Mouse (Mus musculus): ENCODE measurements at regions not wholly inside any gene's neighbourhood (a gene's known extent, or its start where the extent isn't known, plus 50 kb on each side); places are given as distances from the start of the nearest gene placed in this dataset.
A peak's percentile ranks its signal among the peaks of the same experiment; 100 is the strongest.

DNA sequence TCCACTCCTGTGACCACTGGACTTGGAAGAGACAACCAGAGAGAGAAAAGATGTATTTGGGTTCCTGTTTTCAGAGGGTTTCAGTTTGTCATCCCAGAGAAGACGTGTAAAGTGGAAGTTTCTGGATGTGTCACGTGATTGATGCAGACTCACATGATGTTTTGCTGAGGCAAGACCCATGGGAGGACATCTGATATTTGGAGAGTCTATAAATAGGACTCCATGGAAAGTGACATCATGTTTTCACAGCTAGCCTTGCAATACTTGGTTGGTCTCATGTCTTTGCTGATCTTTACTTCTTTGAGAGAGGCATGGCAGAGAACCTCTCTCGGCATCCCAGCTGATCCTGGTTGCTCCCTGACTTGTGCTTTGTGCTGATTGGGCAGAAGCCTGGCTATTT is 493.8 kb downstream of the Etnk1 start:
- no peak for DNase-seq (ENCODE audit: low spot score in 2 of 2)

DNA sequence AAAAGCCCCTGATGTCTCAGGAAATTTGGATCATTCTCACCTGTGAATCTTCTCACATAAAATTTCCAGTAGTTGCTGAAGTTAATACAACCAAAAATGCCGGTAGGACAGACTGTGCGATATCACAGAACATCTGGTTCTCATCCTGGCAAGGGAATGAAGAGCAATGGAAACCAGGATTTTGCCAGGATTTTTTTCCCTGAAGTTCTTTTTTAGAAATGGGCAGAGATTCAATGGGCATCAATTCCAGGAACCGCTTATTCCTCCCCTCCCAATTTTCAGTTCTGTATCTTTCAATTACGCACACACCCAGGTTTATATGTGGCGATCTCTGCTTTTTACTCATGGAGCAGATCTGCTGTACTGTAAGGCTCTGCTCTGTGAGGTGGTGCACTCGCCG is 496.3 kb downstream of the Etnk1 start:
- intact Hi-C loops (cut with DNase I), result no loop called here
- DNase-seq (ENCODE audit: low spot score in 2 of 2), result peak in 1 of 2 experiments; percentile 54

More for the DNA sequence above, 493.8 kb downstream of the Etnk1 start:
- intact Hi-C loops (cut with DNase I), result no loop called here

DNA sequence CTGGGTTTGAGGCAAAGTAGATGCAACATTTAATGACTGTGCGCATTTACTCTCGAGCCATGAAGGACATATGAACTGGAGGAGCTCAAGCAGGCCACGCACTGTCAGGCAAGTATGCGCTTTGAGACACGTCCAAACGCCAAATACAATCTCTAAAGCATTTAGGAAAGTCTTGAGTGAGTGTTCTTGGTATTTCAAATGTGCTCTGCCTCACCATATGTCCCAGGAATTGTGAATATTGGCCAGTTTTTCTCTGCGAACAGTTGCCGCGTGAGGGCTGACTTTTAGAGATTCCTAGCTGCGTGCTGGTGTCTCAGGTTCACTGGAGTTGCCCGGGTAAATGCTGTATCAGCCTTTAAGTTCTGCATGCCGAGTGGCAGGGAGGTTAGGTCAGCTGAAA is 498.4 kb downstream of the Etnk1 start:
- intact Hi-C loops (cut with DNase I), result no loop called here
- DNase-seq (ENCODE audit: low spot score in 2 of 2), result peak in 1 of 2 experiments; percentile 36

DNA sequence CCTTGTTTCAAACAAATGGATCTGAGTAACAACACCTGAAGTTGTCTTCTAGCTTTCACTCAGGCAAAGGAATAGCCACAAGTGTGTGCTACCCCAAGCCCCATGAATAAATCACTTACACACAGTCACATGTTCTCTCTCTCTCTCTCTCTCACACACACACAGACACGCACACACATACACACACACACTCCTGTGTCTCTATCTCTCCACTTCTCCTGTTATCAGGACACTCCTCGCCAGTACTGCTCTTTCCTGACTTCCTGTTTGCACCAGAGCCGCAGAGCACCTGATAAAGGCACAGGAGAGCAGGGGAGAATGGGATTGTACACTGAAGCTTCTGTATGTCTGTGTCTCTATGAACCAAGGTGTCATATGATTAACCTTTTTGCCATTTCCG is 501.5 kb downstream of the Etnk1 start:
- DNase-seq (ENCODE audit: low spot score in 2 of 2), result no peak
- intact Hi-C loops (cut with DNase I), result no loop called here

DNA sequence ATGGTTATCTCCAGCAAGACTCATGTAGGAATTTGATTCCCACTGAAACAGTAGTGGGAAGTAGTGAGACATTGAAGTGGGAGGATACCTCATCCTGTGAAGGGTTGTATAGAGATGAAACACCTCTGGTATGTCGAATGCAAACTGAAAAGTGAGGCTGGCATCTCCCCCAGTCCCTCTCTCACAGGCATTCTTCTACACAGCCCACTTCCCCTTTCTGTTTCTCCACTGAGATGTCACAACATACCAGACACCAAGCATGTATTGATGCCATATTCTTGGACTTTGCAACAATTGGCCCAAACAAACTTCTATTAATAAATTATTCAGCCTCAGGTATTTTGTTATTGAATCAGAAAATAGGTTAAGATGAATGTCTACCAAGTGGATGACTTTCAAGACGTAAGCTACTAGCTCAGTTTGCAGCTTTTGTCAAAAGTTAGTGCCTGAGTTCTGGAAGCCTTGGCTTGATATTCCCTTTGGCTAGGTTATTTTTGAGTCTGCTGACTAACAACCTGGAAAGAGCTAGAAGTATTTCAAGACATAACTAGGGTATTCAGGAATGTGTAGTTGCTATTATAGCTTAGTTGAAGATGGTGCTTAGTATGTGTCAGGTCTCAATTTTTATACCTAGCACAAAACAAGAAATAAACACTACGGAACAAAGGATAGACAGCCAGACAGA is 502.6 kb downstream of the Etnk1 start:
- intact Hi-C loops (cut with DNase I), result no loop called here
- peak in 1 of 2 experiments; percentile 52 for DNase-seq (ENCODE audit: low spot score in 2 of 2)

DNA sequence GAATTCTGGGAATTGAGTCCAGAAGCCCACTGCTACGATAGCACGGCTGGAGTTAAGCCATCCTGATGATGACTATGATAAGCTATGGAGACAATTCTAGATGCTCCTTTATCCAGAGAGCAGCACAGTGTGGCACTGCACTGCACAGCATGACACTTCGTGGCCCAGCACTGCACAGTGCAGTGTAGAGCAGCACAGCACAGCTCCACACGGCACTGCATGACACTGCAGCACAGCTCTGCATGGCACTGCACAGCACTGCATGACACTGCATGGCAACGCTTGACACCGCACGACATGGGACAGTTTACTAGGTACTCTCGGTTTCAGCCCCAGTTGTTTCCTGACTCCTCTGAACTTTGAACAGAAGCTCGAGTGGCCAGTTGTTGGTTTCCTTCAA is 523.1 kb downstream of the Etnk1 start:
- no peak for DNase-seq (ENCODE audit: low spot score in 2 of 2)
- intact Hi-C loops (cut with DNase I), result no loop called here

DNA sequence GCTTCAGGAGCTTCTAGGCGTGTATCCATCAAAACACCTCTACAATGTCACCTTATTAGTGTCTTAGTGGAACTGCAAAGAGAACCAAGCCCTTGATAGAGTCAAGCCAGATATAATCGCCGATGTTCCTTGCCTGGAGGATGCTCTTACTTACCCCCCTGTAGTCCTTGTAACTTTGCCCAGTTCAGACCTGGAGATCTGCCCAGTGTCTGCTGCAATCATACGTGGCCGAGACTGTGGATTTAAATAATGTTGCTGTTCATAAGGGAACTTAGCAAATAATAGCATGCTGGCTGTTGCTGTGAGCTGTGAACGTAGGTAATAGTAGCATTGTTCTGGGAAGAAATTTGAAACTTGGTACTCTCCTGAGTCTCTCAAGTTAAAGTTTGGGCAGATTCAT is 523.8 kb downstream of the Etnk1 start:
- intact Hi-C loops (cut with DNase I), result no loop called here

DNA sequence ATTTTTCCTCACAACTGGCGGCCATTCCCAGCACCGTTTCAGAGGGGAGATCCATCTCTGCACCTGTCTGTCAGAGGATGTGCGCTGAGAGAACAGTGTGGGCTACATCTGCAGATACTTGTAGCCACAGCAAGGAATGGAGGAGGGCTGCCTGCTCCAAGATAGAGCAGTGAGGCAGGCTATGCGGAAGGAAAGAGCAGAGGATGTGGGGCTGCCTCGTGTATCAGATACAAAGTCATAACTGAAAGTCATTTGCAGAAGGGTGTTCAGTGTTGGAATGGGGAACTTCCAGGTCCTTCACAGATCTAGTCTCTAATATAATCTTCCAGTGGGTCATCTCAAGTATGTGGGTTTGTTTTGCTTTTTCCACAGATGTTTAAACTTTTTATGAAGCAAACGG is 531.0 kb downstream of the Etnk1 start:
- intact Hi-C loops (cut with DNase I), result no loop called here
- peak in 1 of 2 experiments; percentile 14 for DNase-seq (ENCODE audit: low spot score in 2 of 2)

More for the DNA sequence above, 523.8 kb downstream of the Etnk1 start:
- no peak for DNase-seq (ENCODE audit: low spot score in 2 of 2)

DNA sequence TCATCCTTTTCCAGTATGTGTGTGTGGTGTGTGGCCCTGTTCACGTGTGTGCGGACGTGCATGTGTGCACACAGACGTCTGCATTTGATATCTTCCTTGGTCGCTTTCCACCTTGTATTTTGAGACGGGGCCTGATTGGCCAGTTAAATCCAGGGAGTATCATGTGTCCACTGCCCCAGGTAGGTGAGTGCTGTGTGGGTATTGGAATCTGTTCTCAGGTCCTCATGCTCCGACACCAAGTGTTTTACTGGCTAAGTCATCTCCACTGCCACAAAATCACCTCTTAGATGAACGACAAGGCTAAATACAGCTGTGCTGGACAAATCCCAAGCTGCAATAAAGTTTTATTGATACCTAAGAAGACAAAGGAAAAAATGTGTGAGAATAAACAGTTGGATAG is 537.0 kb downstream of the Etnk1 start:
- no peak for DNase-seq (ENCODE audit: low spot score in 2 of 2)
- intact Hi-C loops (cut with DNase I), result no loop called here

DNA sequence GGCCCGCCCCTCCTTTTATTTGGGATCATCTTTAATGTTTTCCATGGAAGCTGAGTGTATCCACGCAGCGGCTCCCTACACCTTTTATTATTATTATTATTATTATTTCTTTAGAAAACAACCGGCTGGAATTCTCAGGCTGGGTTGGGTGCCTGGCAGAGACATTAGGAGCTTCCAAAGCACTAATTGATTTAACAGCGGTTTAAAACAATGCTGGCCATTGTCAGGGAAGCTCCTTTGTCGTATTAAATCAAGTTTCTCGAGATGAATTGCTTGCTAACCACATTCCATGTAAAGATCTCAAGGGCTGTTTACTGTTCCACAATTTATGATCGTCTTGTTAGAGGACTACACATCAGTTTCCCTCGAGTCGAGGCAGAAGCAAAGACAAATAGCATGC is 539.4 kb downstream of the Etnk1 start:
- DNase-seq (ENCODE audit: low spot score in 2 of 2), result no peak
- intact Hi-C loops (cut with DNase I), result no loop called here

DNA sequence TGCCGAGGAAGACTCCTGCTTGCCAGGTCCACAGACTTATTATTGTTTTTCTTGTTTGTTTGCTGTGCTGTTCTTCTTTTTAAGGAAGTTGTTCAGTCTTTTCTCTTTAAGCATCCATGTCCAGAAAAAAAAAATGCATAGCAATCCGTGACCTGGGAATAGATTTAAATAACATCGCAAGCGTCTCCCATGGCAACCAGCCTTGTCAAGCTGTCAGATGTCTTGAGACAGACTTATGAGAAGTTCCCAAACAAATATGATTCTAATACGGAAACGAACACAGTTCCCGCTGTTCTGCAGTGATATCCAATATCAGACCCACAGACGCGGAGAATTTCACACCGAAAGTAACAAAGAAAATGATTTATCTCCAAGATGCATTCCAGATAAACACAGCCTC is 547.4 kb downstream of the Etnk1 start:
- intact Hi-C loops (cut with DNase I), result no loop called here
- DNase-seq (ENCODE audit: low spot score in 2 of 2), result no peak

DNA sequence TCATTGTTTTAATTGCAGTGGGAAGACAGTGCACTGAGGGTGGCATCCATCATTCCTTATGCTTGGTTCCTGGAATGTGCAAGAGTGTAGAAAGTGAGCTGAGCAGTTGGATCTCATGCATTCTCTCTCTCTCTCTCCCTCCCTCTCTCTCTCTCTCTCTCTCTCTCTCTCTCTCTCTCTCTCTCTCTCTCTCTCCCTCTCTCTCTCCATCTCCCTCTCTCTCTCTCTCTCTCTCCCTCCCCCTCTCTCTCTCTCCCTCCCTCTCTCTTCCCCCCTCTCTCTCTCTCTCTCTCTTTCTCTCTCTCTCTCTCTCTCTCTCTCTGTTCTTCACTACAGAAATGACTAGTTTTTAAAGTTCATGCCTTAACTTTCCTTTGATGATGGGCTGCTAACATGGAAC is 583.1 kb downstream of the Etnk1 start:
- intact Hi-C loops (cut with DNase I), result no loop called here
- no peak for DNase-seq (ENCODE audit: low spot score in 2 of 2)

DNA sequence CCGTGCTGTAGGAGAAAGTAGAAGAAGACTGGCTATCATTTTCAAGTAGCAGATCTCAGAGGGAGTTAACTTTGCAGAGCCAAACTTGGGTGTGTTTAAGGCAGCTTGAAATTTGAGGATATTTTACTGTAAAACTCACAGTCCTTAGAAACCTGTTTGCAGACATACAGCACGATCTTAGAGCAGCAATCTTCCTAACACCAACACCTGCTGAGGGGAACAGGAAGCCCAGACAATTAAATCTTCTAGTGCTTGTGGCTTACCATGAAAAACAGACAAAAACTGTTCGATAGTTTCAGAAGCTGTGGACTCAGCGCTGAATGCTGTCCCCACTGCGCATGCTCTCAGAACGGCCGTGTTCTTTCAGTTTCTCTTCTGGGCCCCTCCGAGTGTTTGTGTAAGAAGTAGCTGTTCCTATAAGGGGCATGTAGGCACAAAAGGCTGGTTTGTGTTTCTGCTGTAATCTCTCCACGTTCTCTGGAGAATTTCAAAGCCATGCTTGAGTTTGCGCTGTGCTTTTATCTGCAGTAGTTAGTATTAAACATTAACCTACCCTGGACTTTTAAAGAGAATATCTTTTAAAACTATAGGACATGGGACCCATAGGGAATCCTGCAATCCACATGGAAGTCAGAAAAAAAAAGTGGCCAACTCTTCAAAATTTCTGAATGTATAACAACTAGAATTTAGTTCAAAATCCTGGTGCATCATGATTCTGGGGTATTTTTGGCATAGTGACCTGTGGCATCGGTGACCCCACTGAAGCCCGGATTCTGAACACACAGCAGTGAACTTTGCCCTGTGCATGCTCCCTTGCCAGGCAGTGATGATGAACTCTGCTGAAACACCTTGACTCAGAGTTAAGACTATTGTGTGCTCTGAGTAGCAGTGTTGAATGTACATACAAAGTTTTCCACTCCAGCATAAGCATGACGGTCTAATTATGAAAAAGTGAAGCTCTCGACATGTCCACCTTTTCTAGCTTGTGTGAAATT is 584.4 kb downstream of the Etnk1 start:
- no peak for DNase-seq (ENCODE audit: low spot score in 2 of 2)
- intact Hi-C loops (cut with DNase I), result no loop called here

DNA sequence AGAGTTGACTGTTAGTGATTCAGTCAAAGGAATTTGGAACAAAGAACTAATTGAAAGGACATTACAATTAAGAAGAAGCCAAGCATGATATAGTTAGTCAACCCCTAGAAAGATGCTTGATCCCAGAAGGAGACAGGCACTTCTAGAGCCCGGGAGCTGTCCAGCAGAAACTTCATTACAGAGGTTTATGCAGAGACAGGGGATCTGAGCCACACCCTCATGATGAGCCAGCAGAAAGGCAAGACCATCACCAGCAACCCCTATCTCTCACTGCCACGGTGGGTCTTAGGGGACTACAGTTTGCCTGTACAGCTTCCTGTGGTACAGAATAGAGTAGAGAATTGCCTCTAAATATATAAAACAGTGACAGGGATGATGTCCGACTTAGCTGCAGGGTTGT is 590.4 kb downstream of the Etnk1 start:
- DNase-seq (ENCODE audit: low spot score in 2 of 2), result no peak
- intact Hi-C loops (cut with DNase I), result no loop called here

DNA sequence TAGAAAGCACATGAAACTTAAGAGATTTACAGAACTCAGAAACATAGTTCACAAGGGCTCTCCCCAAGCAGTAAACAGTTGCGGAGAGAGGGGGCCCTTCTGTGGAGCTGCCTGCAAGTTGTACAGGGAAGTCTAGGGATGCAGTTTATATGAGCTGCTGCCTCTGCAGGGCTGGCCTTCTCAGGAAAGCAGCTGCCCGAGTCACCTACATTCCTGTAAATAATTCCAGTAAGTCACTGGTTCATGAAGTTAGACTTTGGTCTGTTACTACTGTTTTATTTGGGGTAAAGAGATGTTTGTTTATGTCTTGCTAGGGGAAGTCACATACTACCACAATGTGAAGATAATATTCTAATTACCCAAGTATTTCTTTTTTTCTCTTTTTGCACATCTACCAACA is 601.1 kb downstream of the Etnk1 start:
- intact Hi-C loops (cut with DNase I), result no loop called here
- DNase-seq (ENCODE audit: low spot score in 2 of 2), result no peak
